Mouse (Mus musculus): ENCODE measurements around the gene Ptov1. TPM values are rescaled to one million over a fixed set of nuclear protein-coding genes. Genes with fewer than 3 reads are reported as not detected.

The Ptov1 gene
- polyA plus RNA-seq, 1 experiment: 187 TPM

DNA sequence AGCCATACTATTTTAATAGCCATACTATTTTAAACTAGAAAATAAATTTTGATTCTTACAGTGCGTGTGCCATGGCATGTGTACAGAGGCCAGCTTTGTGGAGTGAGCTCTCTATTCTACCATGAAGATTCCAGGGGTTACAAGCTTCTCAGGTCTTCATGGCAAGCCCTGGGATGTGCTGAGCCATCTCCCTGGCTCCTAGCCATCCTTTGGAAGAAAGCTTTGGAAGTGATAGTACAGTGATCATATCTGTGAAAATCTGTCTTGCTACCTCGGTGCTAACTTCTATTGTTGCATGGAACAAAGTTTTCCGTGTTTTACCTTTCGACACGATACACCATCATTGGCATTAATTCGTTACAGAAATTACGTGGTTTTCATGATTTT, 25.6 kb upstream of the Ptov1 start:
- Histone ChIP-seq H3K27ac (ENCODE audit: control insufficient read depth, insufficient read depth, low read depth, low read length) (peak overlapping the region; percentile 81; the same call in 1 of the 2 replicates), H3K27me3 (ENCODE audit: control insufficient read depth, insufficient read depth, low read length) (no peaks in the 10 kb centered on the region), H3K4me1 (ENCODE audit: control insufficient read depth, insufficient read depth, low read length) (peaks cover 29% of the 10 kb centered on the region), H3K36me3 (ENCODE audit: control insufficient read depth, insufficient read depth, low read length) (no peaks in the 10 kb centered on the region), H3K4me3 (ENCODE audit: control insufficient read depth, low read depth, low read length) (peak overlapping the region; percentile 80; the same call in 1 of the 2 replicates)
- TF ChIP-seq CTCF (IDR thresholded peaks at IDR 0.05; ENCODE audit: control insufficient read depth, insufficient read depth, insufficient replicate concordance, low read depth, low read length): no peak
- TF ChIP-seq POLR2A (IDR thresholded peaks at IDR 0.05; ENCODE audit: control insufficient read depth, low read depth, low read length): no peak

GRCm38 (mm10) chr7:44894175-44894574, 24.6 kb upstream of the Ptov1 start:
- H3K27me3 ChIP-seq (ENCODE audit: control insufficient read depth, insufficient read depth, low read length): no peaks in the 10 kb centered on the region
- H3K36me3 ChIP-seq (ENCODE audit: control insufficient read depth, insufficient read depth, low read length): no peaks in the 10 kb centered on the region
- H3K4me3 ChIP-seq (ENCODE audit: control insufficient read depth, low read depth, low read length): no peak overlapping the region
- no peak overlapping the region for H3K27ac ChIP-seq (ENCODE audit: control insufficient read depth, insufficient read depth, low read depth, low read length)
- no peak for TF ChIP-seq POLR2A (IDR thresholded peaks at IDR 0.05; ENCODE audit: control insufficient read depth, low read depth, low read length)
- TF ChIP-seq CTCF (IDR thresholded peaks at IDR 0.05; ENCODE audit: control insufficient read depth, insufficient read depth, insufficient replicate concordance, low read depth, low read length): no peak
- peaks cover 25% of the 10 kb centered on the region for H3K4me1 ChIP-seq (ENCODE audit: control insufficient read depth, insufficient read depth, low read length)

GRCm38 (mm10) chr7:44893197-44893596, 23.6 kb upstream of the Ptov1 start:
- Histone ChIP-seq H3K27me3 (ENCODE audit: control insufficient read depth, insufficient read depth, low read length) (no peaks in the 10 kb centered on the region), H3K36me3 (ENCODE audit: control insufficient read depth, insufficient read depth, low read length) (no peaks in the 10 kb centered on the region), H3K4me3 (ENCODE audit: control insufficient read depth, low read depth, low read length) (no peak overlapping the region), H3K27ac (ENCODE audit: control insufficient read depth, insufficient read depth, low read depth, low read length) (peak overlapping the region; percentile 60), H3K4me1 (ENCODE audit: control insufficient read depth, insufficient read depth, low read length) (peaks cover 15% of the 10 kb centered on the region)
- TF ChIP-seq POLR2A (IDR thresholded peaks at IDR 0.05; ENCODE audit: control insufficient read depth, low read depth, low read length) (no peak), CTCF (IDR thresholded peaks at IDR 0.05; ENCODE audit: control insufficient read depth, insufficient read depth, insufficient replicate concordance, low read depth, low read length) (no peak)

DNA sequence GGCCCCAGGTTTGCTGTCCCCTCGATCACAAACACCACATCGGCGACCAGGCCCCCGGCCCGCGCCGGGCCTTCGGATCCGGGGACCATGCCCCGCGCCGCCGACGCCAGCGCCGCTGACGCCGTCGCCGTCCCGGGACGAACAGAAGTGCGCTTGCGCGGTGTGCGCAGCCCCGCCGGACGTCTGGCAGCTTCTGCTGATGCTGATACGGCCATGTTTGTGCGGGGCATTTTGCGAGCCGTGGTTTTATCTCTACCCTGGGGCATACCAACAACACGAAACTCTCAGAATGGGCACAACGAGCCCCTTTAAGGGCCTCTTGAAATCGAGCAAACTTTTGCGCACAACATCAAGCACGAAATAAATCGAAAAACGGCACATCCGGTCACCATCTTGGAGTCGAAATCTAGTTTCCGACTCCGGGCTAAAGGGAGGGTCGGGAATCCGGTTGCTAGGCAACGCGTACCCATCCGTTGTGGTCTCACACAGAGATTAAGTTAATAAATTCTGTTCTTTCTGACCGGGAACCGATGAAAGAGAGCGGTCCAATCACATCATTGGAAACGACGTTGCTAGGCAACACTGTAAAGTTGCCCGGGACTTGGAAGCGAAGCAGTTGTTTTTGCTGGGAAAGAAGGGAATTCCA, 22.8 kb upstream of the Ptov1 start, which contains the start of gene Med25:
Med25 (minus strand) TSS at position 437 of the 646 bp plus-strand sequence.
- H3K27ac ChIP-seq (ENCODE audit: control insufficient read depth, insufficient read depth, low read depth, low read length): peak within 1 kb of the TSS; percentile 97
- H3K36me3 ChIP-seq (ENCODE audit: control insufficient read depth, insufficient read depth, low read length): no peaks in the 10 kb centered on the region
- H3K4me3 ChIP-seq (ENCODE audit: control insufficient read depth, low read depth, low read length): peak within 1 kb of the TSS; percentile 90
- H3K4me1 ChIP-seq (ENCODE audit: control insufficient read depth, insufficient read depth, low read length): peaks cover 15% of the 10 kb centered on the region
- TF ChIP-seq POLR2A (IDR thresholded peaks at IDR 0.05; ENCODE audit: control insufficient read depth, low read depth, low read length) (peak; percentile 79), CTCF (IDR thresholded peaks at IDR 0.05; ENCODE audit: control insufficient read depth, insufficient read depth, insufficient replicate concordance, low read depth, low read length) (no peak)
- H3K27me3 ChIP-seq (ENCODE audit: control insufficient read depth, insufficient read depth, low read length): no peaks in the 10 kb centered on the region

GRCm38 (mm10) chr7:44891611-44892010, 22.0 kb upstream of the Ptov1 start:
- H3K36me3 ChIP-seq (ENCODE audit: control insufficient read depth, insufficient read depth, low read length): no peaks in the 10 kb centered on the region
- H3K4me3 ChIP-seq (ENCODE audit: control insufficient read depth, low read depth, low read length): peak overlapping the region; percentile 90
- peaks cover 13% of the 10 kb centered on the region for H3K4me1 ChIP-seq (ENCODE audit: control insufficient read depth, insufficient read depth, low read length)
- no peaks in the 10 kb centered on the region for H3K27me3 ChIP-seq (ENCODE audit: control insufficient read depth, insufficient read depth, low read length)
- TF ChIP-seq POLR2A (IDR thresholded peaks at IDR 0.05; ENCODE audit: control insufficient read depth, low read depth, low read length) (no peak), CTCF (IDR thresholded peaks at IDR 0.05; ENCODE audit: control insufficient read depth, insufficient read depth, insufficient replicate concordance, low read depth, low read length) (no peak)
- H3K27ac ChIP-seq (ENCODE audit: control insufficient read depth, insufficient read depth, low read depth, low read length): peak overlapping the region; percentile 97

- H3K27ac ChIP-seq (ENCODE audit: control insufficient read depth, insufficient read depth, low read depth, low read length): no peak overlapping the region
- no peak for TF ChIP-seq POLR2A (IDR thresholded peaks at IDR 0.05; ENCODE audit: control insufficient read depth, low read depth, low read length)
- TF ChIP-seq CTCF (IDR thresholded peaks at IDR 0.05; ENCODE audit: control insufficient read depth, insufficient read depth, insufficient replicate concordance, low read depth, low read length): no peak
- peaks cover 9% of the 10 kb centered on the region for H3K4me1 ChIP-seq (ENCODE audit: control insufficient read depth, insufficient read depth, low read length)
- peak overlapping the region; percentile 90 for H3K4me3 ChIP-seq (ENCODE audit: control insufficient read depth, low read depth, low read length)
- H3K27me3 ChIP-seq (ENCODE audit: control insufficient read depth, insufficient read depth, low read length): no peaks in the 10 kb centered on the region
- H3K36me3 ChIP-seq (ENCODE audit: control insufficient read depth, insufficient read depth, low read length): no peaks in the 10 kb centered on the region
Measured at GRCm38 (mm10) chr7:44890737-44891136, 21.1 kb upstream of the Ptov1 start.

DNA sequence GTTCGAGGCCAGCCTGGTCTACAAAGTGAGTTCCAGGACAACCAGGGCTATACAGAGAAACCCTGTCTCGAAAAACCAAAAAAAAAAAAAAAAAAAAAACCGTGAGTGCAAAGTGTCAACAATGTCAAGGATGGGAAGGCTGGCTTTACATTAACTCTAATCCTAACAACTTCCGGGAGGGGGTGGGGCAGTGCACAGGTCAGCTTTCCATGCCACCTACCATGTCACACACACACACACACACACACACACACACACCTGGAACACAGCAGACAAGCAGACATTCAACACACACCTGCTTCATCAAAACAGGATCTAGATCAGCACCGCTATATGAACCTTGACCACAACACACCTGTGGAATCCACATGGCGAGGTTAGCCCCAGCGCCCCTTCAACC, 20.6 kb upstream of the Ptov1 start:
- H3K27me3 ChIP-seq (ENCODE audit: control insufficient read depth, insufficient read depth, low read length): no peaks in the 10 kb centered on the region
- H3K4me3 ChIP-seq (ENCODE audit: control insufficient read depth, low read depth, low read length): no peak overlapping the region
- TF ChIP-seq POLR2A (IDR thresholded peaks at IDR 0.05; ENCODE audit: control insufficient read depth, low read depth, low read length): no peak
- TF ChIP-seq CTCF (IDR thresholded peaks at IDR 0.05; ENCODE audit: control insufficient read depth, insufficient read depth, insufficient replicate concordance, low read depth, low read length): no peak
- no peak overlapping the region for H3K27ac ChIP-seq (ENCODE audit: control insufficient read depth, insufficient read depth, low read depth, low read length)
- no peaks in the 10 kb centered on the region for H3K36me3 ChIP-seq (ENCODE audit: control insufficient read depth, insufficient read depth, low read length)
- H3K4me1 ChIP-seq (ENCODE audit: control insufficient read depth, insufficient read depth, low read length): peaks cover 7% of the 10 kb centered on the region
